Mouse (Mus musculus): ENCODE data around the gene Snx13. TPM values are rescaled to one million over a fixed set of nuclear protein-coding genes. Genes with fewer than 3 reads are reported as not detected.

The Snx13 gene
- polyA plus RNA-seq, 1 experiment, result 31.3 TPM

DNA sequence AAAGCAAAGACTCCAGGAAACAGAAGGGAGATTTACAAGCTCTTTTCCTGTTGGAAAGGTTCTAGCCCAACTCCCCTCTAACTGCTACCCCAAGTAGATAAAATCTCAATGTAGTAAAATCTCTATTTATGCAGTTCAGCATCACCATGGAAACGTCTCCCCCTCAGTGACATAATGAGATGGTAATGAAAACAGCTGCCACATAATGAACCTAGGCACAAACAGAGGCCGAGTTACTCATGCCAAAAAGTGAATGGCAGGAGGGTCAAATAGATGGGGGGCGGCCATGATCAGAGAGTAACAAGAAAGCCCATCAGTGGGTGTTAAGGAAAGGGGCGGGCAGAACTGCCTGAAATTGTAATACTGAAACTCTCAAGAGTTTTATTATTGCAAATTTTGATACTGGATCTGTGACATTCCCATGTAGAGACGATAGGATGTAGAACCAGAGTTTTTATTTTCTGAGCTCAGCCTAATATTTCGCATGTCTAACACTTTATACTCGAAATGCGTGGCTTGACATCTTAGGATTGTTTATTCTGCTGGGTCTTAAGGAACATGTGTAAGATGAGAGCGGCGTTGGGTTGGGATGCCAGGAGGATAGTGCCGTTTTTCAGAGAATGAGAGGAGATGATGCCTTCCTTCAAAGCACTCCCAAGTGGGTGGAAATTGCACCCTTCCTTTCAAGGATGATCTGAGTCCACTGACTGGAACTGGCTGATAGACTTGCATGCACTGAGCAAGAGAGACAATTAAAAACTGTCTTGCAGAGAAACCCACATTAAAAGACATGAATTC lies 38.4 kb upstream of the Snx13 start:
- no peaks in the 10 kb centered on the region for H3K27me3 ChIP-seq (ENCODE audit: control insufficient read depth, insufficient read depth, low read length, poor library complexity, severe bottlenecking)
- no peaks in the 10 kb centered on the region for H3K4me1 ChIP-seq (ENCODE audit: control insufficient read depth, insufficient read depth, low read length)
- H3K9ac ChIP-seq (ENCODE audit: low read depth, poor library complexity, severe bottlenecking), result no peak overlapping the region
- no peak overlapping the region for H3K4me3 ChIP-seq (ENCODE audit: low read depth, low read length)
- TF ChIP-seq EP300 (IDR thresholded peaks at IDR 0.05; ENCODE audit: insufficient read depth, low read depth, low read length), result no peak
- no peak for TF ChIP-seq POLR2A (IDR thresholded peaks at IDR 0.05; ENCODE audit: insufficient read depth, low read length)
- no peak for TF ChIP-seq CTCF (IDR thresholded peaks at IDR 0.05; ENCODE audit: low read depth, low read length)
- no peaks in the 10 kb centered on the region for H3K36me3 ChIP-seq (ENCODE audit: control insufficient read depth, insufficient read depth, low read length, poor library complexity, severe bottlenecking)
- H3K9me3 ChIP-seq (replicated peaks; ENCODE audit: control insufficient read depth, insufficient read depth, low read length, poor library complexity, severe bottlenecking), result no peaks in the 10 kb centered on the region
- H3K27ac ChIP-seq (ENCODE audit: insufficient read depth, low read length), result no peak overlapping the region

DNA sequence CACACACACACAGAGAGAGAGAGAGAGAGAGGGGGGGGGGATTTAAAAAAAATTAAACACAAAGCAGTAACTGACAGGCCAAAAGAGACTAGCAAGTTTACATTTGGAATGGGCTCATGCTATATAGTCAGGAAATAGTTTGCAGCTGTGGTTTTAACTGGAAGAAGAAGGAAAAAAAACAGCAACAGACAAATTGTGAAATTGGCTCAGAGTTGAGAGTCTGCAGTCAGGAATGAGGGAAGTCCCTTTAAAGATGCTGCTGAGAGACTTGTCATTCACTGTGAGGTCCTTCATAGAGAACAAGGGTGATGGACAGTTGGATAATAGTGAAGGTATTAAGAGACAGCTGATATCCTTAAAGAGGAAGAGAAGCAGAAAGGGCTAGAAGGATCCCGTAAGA lies 35.5 kb upstream of the Snx13 start:
- H3K9ac ChIP-seq (ENCODE audit: low read depth, poor library complexity, severe bottlenecking), result no peak overlapping the region
- H3K36me3 ChIP-seq (ENCODE audit: control insufficient read depth, insufficient read depth, low read length, poor library complexity, severe bottlenecking), result no peaks in the 10 kb centered on the region
- TF ChIP-seq CTCF (IDR thresholded peaks at IDR 0.05; ENCODE audit: low read depth, low read length) (no peak), EP300 (IDR thresholded peaks at IDR 0.05; ENCODE audit: insufficient read depth, low read depth, low read length) (no peak), POLR2A (IDR thresholded peaks at IDR 0.05; ENCODE audit: insufficient read depth, low read length) (no peak)
- no peaks in the 10 kb centered on the region for H3K9me3 ChIP-seq (replicated peaks; ENCODE audit: control insufficient read depth, insufficient read depth, low read length, poor library complexity, severe bottlenecking)
- H3K27me3 ChIP-seq (ENCODE audit: control insufficient read depth, insufficient read depth, low read length, poor library complexity, severe bottlenecking), result no peaks in the 10 kb centered on the region
- H3K4me3 ChIP-seq (ENCODE audit: low read depth, low read length), result no peak overlapping the region
- H3K4me1 ChIP-seq (ENCODE audit: control insufficient read depth, insufficient read depth, low read length), result no peaks in the 10 kb centered on the region
- H3K27ac ChIP-seq (ENCODE audit: insufficient read depth, low read length), result no peak overlapping the region

DNA sequence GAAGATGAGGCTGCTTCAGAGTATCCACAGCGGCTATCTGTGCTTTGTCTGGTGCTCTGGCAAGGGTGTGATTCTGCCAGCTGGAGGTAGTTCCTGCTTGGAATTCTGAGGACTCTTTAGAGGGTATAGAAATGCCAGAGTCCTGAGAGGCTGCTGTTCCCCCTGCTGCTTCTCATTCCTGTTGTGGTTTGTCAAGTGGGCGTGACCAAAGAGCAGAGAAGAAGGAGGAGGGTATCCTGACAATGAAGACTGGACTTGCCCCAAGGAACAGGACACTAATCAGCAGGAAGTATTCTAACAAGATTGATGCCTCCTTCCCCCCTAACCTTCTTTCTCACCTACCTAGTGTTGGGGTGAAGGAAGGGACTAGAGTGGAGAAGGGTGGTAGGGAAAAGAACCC lies 33.0 kb upstream of the Snx13 start:
- H3K4me1 ChIP-seq (ENCODE audit: control insufficient read depth, insufficient read depth, low read length), result no peaks in the 10 kb centered on the region
- TF ChIP-seq CTCF (IDR thresholded peaks at IDR 0.05; ENCODE audit: low read depth, low read length), result no peak
- TF ChIP-seq POLR2A (IDR thresholded peaks at IDR 0.05; ENCODE audit: insufficient read depth, low read length), result no peak
- no peak for TF ChIP-seq EP300 (IDR thresholded peaks at IDR 0.05; ENCODE audit: insufficient read depth, low read depth, low read length)
- no peak overlapping the region for H3K4me3 ChIP-seq (ENCODE audit: low read depth, low read length)
- H3K27me3 ChIP-seq (ENCODE audit: control insufficient read depth, insufficient read depth, low read length, poor library complexity, severe bottlenecking), result no peaks in the 10 kb centered on the region
- H3K36me3 ChIP-seq (ENCODE audit: control insufficient read depth, insufficient read depth, low read length, poor library complexity, severe bottlenecking), result no peaks in the 10 kb centered on the region
- H3K9me3 ChIP-seq (replicated peaks; ENCODE audit: control insufficient read depth, insufficient read depth, low read length, poor library complexity, severe bottlenecking), result no peaks in the 10 kb centered on the region
- H3K27ac ChIP-seq (ENCODE audit: insufficient read depth, low read length), result no peak overlapping the region
- no peak overlapping the region for H3K9ac ChIP-seq (ENCODE audit: low read depth, poor library complexity, severe bottlenecking)

DNA sequence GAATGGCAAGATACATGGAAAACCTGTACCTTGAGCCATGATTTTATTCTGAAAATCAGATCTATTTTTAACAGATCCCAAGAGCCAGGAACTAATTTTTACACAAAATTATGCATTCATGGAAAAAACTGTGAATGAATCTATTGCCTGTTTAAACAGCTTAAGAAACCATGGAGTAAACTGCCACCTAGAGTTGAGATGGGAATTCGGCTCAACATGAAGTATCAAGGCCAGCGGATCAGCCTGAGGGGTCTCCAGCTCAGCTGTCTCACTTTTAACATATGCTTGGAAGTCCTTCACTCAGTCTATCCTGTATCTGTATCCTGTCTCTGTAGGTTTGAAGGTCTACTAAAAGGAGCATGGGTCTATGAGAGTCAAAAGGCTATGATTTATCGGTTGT lies 30.9 kb upstream of the Snx13 start:
- Histone ChIP-seq H3K9ac (ENCODE audit: low read depth, poor library complexity, severe bottlenecking) (no peak overlapping the region), H3K27ac (ENCODE audit: insufficient read depth, low read length) (no peak overlapping the region), H3K27me3 (ENCODE audit: control insufficient read depth, insufficient read depth, low read length, poor library complexity, severe bottlenecking) (no peaks in the 10 kb centered on the region), H3K4me3 (ENCODE audit: low read depth, low read length) (no peak overlapping the region), H3K4me1 (ENCODE audit: control insufficient read depth, insufficient read depth, low read length) (no peaks in the 10 kb centered on the region), H3K9me3 (replicated peaks; ENCODE audit: control insufficient read depth, insufficient read depth, low read length, poor library complexity, severe bottlenecking) (no peaks in the 10 kb centered on the region), H3K36me3 (ENCODE audit: control insufficient read depth, insufficient read depth, low read length, poor library complexity, severe bottlenecking) (no peaks in the 10 kb centered on the region)
- TF ChIP-seq CTCF (IDR thresholded peaks at IDR 0.05; ENCODE audit: low read depth, low read length) (no peak), POLR2A (IDR thresholded peaks at IDR 0.05; ENCODE audit: insufficient read depth, low read length) (no peak), EP300 (IDR thresholded peaks at IDR 0.05; ENCODE audit: insufficient read depth, low read depth, low read length) (no peak)

DNA sequence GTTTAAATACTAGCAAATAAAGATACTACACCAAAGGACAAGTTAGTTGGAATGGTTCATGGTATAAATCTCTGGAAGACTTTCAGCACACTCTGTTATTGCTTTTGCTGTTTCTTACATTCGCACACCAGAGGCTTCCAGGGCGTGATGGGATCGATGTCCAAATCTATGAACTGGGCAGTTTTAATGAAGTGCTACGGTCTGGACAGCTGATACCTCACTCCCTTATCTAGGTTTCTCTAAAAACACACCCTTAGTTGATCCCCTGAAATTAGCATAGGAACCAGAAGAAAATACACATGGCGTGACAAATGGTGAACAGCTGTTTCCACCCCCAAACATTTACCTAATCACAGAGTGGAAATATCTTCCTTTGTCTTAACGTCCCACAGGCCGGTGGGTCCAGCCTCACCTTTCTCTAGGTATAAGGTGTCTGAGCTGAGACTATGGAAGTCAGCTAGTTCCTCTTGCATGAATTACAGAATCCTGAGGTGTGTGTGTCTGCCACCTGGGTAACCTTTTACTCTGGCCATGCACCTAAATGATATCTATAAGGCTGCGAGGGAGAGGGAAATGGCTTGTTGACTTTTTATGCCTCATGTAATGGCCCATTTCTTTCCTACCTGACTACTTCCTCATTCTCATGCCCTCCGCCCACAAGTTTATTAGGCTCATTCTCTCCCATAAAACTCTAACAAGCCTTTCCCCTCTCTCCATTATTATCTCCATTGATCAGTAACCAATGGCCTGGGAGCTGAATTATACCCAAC lies 30.3 kb upstream of the Snx13 start:
- Histone ChIP-seq H3K4me3 (ENCODE audit: low read depth, low read length) (no peak overlapping the region), H3K4me1 (ENCODE audit: control insufficient read depth, insufficient read depth, low read length) (no peaks in the 10 kb centered on the region), H3K9ac (ENCODE audit: low read depth, poor library complexity, severe bottlenecking) (no peak overlapping the region), H3K9me3 (replicated peaks; ENCODE audit: control insufficient read depth, insufficient read depth, low read length, poor library complexity, severe bottlenecking) (no peaks in the 10 kb centered on the region), H3K27ac (ENCODE audit: insufficient read depth, low read length) (no peak overlapping the region), H3K36me3 (ENCODE audit: control insufficient read depth, insufficient read depth, low read length, poor library complexity, severe bottlenecking) (no peaks in the 10 kb centered on the region), H3K27me3 (ENCODE audit: control insufficient read depth, insufficient read depth, low read length, poor library complexity, severe bottlenecking) (no peaks in the 10 kb centered on the region)
- TF ChIP-seq EP300 (IDR thresholded peaks at IDR 0.05; ENCODE audit: insufficient read depth, low read depth, low read length) (no peak), CTCF (IDR thresholded peaks at IDR 0.05; ENCODE audit: low read depth, low read length) (no peak), POLR2A (IDR thresholded peaks at IDR 0.05; ENCODE audit: insufficient read depth, low read length) (no peak)

Measured in ES-Bruce4 (cell line).